Mouse (Mus musculus): ENCODE measurements around the gene Gm21981. TPM values are rescaled to one million over a fixed set of nuclear protein-coding genes. Genes with fewer than 3 reads are reported as not detected.

The Gm21981 gene
- 1 to 10 TPM; 2.4 to 2.7 TPM for total RNA-seq (2021)
- long read RNA-seq, experiment 1, partial matches to known transcripts = 3 of 3 reads
- long read RNA-seq, experiment 1, other reads (novel, unspliced or antisense) = 0 of 3 reads
- long read RNA-seq, experiment 2, partial matches to known transcripts = 4 of 4 reads
- long read RNA-seq, experiment 2, other reads (novel, unspliced or antisense) = 0 of 4 reads

DNA sequence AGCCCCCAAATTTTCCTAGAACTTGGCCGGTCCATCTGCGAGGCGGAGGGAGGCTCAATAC is at the start of gene Gm21981:
TSS of gene Gm21981 (minus strand) at position 14 of the 61 bp plus-strand sequence.
- DNase-seq (ENCODE audit: low spot score in 2 of 2) = no peak

DNA sequence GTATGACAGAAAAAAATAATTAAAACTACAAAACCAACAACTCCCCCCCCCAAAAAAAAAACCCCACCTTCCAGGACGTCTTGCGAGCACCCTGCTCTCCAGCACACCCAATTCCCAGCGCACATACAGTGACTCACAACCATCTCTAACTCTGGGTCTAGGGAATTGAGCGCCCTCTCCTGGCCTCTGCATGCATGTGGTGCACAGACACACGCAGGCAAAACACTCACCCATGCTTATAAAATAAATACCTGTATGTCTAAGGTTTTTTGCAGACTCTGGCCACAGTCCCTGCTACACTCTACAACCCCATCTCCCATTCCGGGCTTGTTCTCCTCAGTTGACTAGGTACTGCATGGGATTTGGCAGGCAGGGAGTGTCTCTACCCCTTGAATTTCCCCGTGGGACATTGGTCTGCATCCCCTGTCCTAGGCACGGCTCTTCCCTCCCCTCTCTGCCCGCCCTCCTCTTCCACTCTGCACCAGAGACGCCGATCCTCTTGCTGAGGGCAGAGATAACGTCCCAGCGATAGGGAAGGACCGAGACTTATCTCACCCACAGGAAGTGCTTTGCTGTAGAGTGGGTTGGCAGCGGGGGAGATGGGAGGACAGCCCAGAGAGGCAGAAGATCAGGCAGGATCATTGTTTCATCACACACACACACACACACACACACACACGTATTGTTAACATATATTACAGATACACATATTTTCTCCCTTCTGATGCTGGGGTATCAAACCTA is 48.9 kb upstream of the Gm21981 start:
- no peak for DNase-seq (ENCODE audit: low spot score in 2 of 2)

DNA sequence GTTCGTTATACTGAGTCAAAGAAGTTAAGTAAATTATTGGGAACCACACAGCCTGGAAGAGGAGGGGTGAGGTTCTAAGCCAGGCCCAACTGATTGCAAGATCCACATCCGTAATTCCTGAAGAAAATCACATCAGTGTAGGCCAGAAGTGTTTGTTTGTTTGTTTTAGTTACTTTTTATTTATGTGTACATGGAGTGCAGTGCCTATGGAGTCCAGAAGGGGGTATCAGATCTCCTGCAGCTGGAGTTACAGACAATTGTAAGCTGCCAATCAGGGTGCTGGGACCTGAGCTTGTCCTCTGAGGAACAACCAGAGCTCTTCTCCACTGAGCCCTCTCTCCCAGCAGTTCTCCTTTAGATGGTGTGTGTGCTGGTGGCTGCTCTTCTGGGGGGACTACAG is 45.9 kb upstream of the Gm21981 start:
- DNase-seq (ENCODE audit: low spot score in 2 of 2) = no peak

DNA sequence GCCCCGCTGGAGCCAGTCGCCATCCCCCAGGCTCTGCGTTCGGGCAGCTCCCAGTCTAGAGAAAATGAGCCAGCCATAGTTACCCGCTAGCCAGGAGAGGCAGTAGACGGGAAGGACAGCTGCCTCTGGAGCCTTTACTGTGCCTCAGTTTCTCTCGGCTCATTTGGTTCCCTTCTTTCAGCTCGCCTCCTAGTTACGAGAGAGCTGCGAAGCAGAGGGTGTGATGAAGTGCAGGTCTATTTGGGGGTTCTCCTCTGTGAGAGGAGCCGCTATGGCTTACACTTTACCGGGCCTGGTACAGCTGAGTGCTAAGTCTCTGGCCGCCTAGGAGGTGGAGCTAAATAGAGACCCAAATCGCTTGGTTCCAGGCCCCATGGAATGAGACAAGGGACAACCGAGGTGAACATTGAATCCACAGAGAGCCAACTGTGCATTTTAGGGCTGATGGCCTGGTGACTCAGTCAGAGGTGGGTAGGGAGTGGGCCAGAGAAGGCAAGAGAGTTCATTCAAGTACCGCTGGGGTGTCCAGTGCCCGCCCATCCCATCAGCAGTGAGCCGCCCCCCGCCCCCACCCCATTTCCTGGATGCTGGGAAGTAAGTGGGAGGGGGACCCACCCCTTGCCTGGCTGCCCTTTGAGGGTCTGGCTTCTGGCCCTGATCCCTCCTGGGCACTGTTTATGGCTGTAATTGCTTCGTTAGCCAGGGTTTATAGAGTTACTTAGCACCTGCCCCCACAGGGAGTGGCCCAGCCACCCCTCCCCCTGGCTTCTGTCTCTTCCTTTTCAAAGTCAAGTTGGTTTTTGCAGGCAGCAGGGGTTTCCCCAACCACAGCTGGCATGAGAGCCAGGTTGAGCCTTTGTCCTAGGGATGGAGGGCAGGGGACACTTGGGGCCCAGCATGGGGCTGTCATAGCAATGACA is 44.9 kb upstream of the Gm21981 start:
- DNase-seq (ENCODE audit: low spot score in 2 of 2) = no peak

DNA sequence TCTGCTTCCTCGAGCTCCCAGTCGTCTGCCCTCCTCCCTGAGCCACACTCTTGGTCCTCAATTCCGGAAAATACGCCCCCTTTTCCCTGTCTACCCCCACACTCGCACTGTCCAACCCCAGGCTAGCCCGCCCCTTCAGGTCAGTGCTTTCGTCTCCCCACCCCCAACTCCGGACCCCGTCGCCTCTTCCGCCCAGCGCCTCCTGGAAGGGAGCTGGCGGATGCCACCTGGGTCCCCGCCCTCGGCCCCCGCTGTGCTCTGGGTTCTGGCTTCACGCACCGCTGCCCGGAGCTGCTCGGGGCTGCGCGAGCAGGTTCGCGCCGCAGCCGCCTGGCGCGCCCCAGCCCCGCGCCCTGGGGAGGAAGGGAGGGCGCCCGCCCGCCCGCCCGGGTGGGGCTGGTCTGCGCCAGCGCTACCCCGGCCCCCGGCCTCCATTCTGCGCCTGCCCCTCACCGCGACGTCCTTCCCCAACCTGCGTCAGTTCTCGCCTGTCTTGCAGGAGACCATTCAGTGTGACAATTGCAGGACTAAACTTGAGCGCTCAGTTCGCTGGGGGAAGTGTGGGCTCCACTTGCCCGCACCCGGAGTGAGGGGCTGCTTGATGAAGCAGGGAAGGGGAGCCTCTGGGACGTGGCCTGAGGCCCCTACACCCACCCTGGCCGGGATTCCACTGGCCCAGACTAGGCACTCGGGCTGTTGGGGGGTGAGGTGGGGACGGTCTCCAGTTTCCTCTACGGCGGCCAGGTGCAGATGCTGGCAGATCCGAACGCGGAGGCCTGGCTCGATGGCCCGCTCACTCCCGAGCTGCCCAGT is 44.0 kb upstream of the Gm21981 start:
- DNase-seq (ENCODE audit: low spot score in 2 of 2) = no peak

DNA sequence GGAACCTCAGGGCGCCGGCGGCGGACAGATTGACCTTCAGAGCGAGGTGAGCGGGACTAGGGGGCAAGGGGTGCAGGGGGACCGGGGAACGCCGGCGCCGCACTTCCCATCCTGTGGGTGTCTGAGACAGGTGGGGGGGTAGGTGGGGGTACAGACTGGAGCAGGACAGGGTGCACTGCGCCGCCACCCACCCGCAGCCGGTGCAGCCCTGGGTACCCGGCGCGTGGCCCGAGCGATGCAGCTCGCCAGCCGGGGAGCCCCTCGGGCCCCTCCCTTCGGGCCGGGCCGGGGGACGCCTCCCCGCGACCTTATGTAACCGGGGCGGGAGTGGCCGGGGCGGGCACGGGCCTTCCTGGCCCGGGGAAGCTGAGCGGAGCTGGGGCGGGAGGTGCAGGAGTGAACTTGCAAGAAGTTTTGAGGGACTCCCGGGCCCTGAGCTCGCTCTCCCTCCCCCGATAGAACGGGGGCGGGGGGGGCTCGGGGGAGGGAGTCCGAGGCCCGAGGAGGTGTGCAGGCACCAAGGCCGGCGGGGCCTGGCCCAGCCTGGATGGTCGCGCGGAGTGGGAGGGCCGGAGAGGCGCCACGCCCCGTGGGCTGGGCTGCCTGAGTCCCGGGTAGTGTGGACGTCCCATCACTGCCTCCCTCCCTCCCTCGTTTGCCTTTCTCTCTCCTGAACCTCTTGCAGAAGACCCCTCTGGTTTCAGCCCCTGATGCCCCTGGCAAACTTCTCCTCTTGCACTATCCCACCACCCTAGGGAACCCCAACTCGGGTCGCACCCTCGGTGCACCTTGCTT is 43.2 kb upstream of the Gm21981 start:
- peak; percentile 55 to 73 for DNase-seq (ENCODE audit: low spot score in 2 of 2)

DNA sequence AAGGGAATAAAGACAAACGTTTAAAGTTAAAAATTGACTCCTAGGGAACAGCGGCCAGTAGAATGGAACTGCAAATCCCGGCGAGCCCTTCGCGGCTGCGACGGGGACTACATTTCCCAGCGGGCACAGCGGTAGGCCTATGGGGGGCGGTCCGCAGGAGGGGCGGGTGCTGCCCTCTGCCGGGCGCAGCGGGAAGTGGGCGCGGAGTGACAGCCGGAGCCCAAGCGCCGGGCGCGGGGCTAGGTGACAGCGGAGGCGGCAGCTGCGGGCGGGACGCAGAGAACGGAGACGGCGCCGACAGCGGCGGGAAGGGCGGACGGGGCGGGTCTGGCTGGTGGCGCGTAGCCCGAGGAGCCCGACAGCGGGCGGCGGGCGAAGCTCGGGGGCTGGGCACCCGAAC is 42.6 kb upstream of the Gm21981 start, which contains the start of gene Tfeb:
TSS of gene Tfeb (plus strand) at position 175 of the 400 bp plus-strand sequence.
- peak; percentile 96 to 97 for DNase-seq (ENCODE audit: low spot score in 2 of 2)

DNA sequence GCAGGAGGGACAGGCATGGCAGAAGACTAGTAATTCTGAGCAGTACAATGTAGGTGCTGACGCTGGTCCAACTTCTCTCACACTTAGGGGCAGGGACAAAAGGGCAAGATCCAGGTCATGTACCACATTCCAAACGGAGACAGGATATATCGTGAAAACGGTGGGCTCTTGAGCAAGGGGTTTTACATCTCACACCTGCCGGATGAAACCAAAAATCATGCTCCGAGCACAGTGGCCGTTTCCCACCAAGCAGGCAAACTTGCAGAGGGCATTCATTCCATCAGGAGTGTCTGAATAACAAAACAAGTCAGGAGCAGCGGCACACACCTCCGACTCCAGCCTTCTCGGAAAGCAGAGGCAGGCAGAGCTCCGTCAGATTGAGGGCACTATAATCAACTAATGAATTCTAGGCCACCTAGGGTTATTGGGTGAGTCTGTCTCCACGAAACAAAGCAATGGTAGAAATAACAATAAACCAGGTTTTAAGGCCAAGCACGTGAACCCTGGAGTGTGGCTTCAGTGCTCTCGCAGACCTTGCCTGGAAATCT is 41.4 kb upstream of the Gm21981 start:
- no peak for DNase-seq (ENCODE audit: low spot score in 2 of 2)

DNA sequence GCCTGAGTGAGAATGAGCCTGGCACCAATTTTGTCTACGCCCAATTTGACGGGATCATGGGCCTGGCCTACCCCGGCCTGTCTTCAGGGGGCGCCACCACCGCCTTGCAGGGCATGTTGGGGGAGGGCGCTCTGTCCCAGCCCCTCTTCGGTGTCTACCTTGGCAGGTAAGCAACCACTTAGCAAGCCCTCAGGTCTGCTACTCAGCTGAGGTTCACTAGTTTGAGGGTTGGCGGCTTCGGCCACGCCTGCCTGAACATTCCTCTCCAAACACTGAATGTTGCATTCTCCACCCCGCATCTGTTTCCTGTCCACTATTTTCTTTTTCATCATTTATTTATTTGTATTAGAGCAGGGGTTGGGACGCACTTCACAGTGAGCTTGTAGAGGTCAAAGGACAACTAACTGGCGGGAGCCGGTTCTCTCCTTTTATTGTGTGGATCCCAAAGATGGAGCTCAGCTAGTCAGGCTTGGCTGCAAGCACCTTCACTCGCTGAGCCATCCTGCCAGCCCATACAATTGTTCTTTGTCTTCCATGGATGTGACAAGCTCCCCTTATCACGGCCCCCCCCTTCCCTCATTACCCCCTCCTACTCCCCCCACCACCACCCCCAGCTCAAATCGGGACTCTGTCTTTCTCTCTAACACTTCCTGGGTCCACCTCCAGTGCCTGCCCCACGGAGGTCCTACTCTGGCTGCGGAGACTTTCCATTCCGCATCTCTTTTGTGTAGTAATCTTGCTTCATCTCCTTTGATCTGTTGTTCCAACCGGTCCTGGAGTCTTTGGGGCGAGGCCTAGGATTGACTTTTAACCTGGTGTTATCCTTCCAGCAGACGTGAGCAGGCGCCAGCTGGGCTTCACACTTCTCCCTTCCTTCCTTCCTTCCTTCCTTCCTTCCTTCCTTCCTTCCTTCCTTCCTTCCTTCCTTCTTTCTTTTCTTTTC is 36.6 kb upstream of the Gm21981 start:
- no peak for DNase-seq (ENCODE audit: low spot score in 2 of 2)

DNA sequence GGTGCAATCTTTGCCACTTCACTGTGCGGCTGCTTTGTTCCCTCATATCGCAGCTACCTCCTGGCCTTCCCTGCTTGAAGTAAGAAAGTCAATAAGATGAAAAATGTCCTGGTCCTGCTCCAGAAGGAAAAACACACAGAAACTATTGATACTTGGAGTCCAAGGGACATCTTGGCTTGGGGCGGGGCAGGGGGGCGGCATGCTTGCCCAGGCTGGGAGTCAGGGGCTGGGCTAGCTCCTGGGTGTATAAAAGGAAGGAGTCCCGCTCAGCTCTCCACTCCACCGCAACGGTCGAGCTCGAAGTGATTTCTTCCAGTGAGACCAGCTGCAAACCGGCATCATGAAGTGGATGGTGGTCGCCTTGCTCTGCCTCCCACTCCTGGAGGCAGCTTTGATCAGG is 32.3 kb upstream of the Gm21981 start, which contains the start of gene Pgc:
TSS of gene Pgc (plus strand) at position 277 of the 400 bp plus-strand sequence.
- no peak for DNase-seq (ENCODE audit: low spot score in 2 of 2)

DNA sequence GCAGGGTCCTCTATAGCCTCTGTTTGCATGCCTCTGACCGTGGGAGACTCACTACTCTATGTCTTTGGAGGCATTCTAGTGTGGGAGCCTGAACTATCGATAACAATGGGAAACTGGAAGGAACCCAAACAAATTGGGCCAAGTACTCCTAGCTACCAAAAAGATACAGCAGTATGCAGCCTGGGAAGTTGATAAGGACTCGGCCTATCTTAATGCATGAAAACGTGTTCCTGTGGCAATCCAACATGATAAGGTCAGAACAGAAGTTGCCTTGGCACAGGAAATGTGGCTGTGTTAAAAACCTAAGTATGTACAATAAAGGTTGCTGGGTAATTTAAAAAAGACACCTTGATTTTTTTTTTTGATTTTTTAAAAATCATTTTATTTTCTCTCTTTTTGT is 26.9 kb upstream of the Gm21981 start:
- no peak for DNase-seq (ENCODE audit: low spot score in 2 of 2)

DNA sequence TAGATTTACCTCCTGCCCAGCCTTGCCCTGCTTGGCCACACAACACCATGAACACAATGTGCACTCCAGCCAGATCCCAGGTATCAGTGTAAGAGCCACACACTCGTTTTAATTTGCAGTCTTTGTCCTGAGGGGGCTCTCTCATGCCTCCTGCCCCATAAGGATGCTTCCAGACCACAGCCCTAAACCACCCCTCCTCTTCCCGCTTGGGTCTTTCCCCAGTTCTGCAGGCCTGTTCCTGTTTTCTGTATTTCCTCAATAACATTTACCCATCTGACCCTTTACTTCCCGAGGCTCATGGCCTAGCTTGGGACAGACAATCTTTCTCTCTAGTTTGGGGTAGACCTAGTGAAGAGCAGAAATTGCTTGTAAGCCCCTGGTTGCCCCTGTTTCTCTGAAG is 20.8 kb upstream of the Gm21981 start:
- no peak for DNase-seq (ENCODE audit: low spot score in 2 of 2)

DNA sequence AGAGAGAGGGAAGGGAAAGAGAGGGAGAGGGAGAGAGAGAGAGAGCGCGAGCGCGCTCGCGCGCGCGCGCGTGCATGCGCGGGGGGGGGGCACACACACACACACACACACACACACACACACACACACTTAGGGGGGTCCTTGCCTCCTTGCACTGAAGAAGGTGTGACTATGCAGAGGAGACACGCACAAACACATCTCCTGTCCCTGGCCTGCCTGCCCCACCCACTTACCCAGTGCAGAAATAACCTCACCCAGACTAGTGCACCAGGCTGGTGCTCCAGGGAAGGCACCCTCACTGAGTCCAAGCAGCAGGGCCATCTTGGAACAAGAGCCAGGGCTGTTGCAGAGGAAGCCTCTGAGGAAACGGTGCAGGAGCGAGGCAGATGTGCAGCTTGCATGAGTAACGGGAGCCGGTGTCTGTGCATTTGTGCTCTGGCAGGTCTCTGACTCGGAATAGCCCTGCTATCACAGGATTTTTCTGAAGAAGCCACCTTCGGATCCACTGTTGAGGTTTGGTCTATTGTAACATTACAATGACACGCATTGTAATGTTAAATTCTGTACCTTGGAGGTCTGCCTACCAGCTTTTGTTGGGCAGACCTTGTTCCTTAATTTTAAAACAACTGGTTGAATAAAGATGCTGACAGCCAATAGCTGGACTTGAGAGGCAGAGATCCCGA is 18.8 kb upstream of the Gm21981 start:
- no peak for DNase-seq (ENCODE audit: low spot score in 2 of 2)

DNA sequence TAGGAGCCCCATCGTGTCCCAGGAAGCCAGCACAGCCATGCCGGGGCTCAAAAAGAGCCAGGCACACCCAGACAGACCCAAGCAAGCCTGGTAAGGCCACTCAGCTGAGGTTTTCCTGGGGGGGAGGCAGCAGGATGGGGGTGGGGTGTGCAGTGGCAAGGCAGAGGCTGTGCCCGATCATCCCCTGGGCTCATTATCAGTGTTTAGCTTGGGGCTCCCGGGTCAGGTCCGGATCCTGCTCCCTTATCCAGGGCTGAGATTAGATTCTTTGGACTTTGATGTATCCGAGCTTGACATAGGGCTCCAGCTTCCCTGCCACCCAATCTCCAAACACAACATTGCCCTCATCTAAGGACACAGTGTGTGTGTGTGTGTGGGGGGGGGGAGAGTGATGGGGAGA is 17.6 kb upstream of the Gm21981 start:
- DNase-seq (ENCODE audit: low spot score in 2 of 2) = no peak

DNA sequence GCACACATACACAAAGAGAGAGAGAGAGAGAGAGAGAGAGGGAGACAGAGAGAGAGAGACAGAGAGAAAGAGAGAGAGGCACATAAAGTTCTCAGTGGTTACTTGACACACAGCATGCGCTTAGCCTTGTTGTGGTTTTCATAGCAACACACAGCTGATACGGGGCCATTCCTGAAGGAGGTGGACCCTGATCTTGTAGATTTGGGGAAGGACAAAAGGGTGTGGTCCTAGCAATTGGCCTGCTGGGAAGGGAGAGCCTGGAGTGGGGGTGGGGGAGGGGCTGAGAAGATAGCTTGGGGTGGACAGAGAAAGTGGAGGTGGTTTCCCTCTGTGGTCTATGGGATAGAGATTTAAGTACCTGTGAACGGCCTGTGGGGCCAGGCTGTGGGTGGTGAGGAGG is 15.8 kb upstream of the Gm21981 start:
- no peak for DNase-seq (ENCODE audit: low spot score in 2 of 2)

DNA sequence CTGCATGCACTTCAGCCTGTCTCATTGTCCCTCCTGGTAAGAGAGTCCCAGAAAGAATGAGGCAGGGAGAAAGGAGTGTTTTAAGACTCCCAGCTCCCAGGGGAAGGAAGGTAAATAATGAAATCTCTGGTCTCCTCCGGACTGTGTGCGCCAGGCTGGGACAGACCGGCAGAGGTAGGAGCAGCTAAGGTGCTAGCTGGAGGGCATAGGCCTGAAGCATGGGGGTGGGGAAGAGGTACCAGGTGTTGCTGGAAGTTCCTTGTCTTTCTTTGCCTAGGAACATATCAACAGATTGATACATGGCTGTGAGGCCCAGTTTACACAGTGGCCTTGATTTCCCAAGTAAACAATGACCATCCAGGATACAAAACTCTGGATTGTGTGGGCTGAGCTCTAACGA is 14.7 kb upstream of the Gm21981 start:
- no peak for DNase-seq (ENCODE audit: low spot score in 2 of 2)

DNA sequence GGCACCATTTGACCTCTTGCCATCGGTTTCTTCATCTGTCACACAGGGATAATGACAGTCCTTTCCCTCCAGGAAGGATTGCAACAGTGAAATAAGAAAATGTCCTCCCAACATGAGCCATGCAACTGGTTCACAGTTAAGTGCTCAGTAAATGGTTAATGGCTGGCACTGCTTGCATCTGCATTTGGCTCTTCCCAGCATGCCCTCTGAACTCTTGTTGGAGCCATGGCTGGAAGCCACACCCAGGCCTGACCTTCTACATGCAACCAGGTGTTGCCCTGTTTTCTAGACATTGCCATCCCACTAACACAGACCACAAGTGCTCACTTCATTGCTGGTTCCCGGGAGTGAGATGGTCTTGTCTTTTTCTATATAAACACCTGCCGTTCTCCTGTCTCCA is 13.7 kb upstream of the Gm21981 start:
- no peak for DNase-seq (ENCODE audit: low spot score in 2 of 2)

DNA sequence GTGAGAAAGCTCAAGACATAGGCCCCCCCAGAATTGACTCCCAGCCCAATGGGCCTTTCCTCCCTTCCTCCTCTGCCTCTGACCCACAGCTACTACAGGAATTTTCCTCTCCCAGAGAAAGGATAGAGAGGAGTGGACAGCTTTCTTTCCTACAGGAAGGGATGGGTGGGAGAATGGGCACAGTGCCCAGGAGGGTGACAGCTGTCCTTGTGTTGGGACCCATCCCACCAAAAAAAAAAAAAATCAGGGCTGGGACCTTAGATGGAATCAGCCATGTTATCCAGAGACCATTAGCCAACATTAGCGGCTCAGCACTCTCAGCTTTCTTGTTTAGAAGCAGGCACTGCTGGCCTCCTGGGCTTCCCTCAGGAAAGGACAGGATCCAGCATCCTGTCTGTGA is 11.9 kb upstream of the Gm21981 start:
- DNase-seq (ENCODE audit: low spot score in 2 of 2) = no peak

DNA sequence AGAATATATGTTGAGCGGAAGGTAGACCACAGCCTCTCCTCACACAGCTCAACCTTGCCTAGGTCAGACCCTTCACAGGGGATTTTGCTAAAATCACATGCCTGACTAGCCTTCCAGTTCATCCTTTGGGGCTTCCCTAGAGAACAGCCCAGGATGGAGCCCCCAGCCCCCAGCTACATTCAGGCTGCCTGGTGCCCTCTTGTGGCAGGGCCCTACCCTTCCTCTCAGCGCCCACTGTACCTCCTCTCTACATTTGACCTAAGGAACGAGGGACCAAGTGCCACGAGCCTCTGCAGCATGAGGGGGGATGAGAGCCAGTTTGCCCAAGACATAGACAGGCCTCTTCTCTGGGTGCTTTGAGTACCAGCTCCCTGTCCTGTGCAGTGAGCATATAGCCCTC is 10.4 kb upstream of the Gm21981 start:
- no peak for DNase-seq (ENCODE audit: low spot score in 2 of 2)

Data from layer of hippocampus, postnatal 14 days (tissue).